Mouse (Mus musculus): ENCODE data around the gene Cd320. TPM values are rescaled to one million over a fixed set of nuclear protein-coding genes. Genes with fewer than 3 reads are reported as not detected.
"Not testable (repeated sequence)": the region's sequence is repeated elsewhere in the genome, so short reads cannot be mapped to it uniquely, and the experiment has no call there.

Gene Cd320
- total RNA-seq, 2 experiments from 2014 or later = 14.1 to 16.5 TPM

GRCm38 (mm10) chr17:33892429-33892828 is 49.5 kb downstream of the Cd320 start:
- DNase-seq (ENCODE audit: low spot score in 2 of 2) = no peak

- DNase-seq (ENCODE audit: low spot score in 2 of 2) = not testable (repeated sequence)
Observed at GRCm38 (mm10) chr17:33893011-33893410, 50.1 kb downstream of the Cd320 start.

DNA sequence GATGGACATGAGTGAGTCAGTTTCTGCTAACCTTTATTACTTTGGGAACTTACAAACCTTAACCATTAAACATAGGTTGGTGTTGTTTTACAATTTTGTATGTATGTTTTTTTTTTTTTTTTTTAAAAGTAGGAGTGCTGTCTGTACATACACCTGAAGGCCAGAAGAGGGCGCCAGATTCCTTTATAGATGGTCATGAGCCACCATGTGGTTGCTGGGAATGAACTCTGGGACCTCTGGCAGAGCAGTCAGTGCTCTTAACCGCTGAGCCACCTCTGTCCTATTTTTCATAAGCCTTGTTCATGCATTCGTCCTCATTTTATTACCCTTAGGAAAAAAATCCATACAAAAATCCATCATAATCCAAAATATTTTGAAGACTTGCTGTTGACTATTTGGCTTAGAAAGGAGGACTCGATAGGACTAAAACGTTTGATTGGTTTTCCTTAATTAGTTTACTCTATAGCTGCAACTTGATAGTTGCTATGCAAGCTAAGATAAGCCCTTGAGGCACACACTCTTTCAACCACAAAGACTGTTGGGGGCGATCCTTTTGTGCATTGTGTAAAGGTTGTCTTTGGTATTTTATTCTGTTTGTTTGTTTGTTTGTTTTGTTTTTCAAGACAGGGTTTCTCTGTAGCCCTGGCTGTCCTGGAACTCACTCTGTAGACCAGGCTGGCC is 54.4 kb downstream of the Cd320 start:
- DNase-seq (ENCODE audit: low spot score in 2 of 2) = no peak

DNA sequence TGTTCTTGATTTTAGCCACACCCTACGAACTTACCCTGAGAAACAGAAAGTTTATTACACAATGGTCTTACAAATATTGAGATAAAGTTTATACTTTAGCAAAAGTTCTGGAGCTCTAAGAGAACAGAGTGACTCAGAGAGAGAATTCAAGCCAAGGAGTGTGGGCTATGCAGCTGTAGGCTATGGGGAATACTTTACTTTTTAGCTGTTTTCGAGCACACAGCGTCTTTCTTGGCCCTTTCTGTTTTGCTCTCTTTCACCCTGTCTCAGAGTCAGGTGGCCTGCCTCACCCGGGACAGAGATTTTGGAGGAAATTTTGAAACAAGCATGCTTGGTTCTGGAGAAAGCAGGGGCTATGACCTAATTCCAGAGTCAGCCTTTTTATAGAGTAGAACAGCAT is 55.3 kb downstream of the Cd320 start:
- DNase-seq (ENCODE audit: low spot score in 2 of 2) = not testable (repeated sequence)

Small RNA genes lying within 50 kb of the gene (microRNA-seq; reads per million reads assigned to microRNA genes)
- gene Gm27740 = not detected

Other genes with a start within 250 kb of the Cd320 start
- gene Zfp414, start 214.0 kb upstream of the Cd320 start, total RNA-seq (2021) = 10 to 100 TPM; 28.2 to 32.7 TPM
- 1 to 10 TPM in 1 of 2 experiments, under 1 TPM in 1; 0.96 to 1.5 TPM for gene Pram1, start 205.0 kb upstream of the Cd320 start, total RNA-seq (2021)
- gene Hnrnpm, start 156.2 kb upstream of the Cd320 start, total RNA-seq (2021) = 100 to 1,000 TPM; 145 to 171 TPM
- gene March2, start 124.4 kb upstream of the Cd320 start, total RNA-seq (2021) = 10 to 100 TPM; 67.5 to 67.8 TPM
- 100 to 1,000 TPM; 194 to 218 TPM for gene Rab11b, start 82.6 kb upstream of the Cd320 start, total RNA-seq (2021)
- 10 to 100 TPM; 22.5 to 43.8 TPM for gene Angptl4, start 61.3 kb upstream of the Cd320 start, total RNA-seq (2021)
- gene Kank3, start 32.6 kb upstream of the Cd320 start, total RNA-seq (2021) = 10 to 100 TPM; 31.6 to 33.4 TPM
- 1,000 to 10,000 TPM; 1,603 to 1,661 TPM for gene Rps28, start 18.5 kb upstream of the Cd320 start, total RNA-seq (2021)
- gene Ndufa7, start 18.5 kb upstream of the Cd320 start, total RNA-seq (2021) = 100 to 1,000 TPM; 292 to 312 TPM
- gene Gm7029, start 30.7 kb downstream of the Cd320 start, total RNA-seq (2021) = not detected
- 10 to 100 TPM; 16.5 to 18.9 TPM for gene Kifc1, start 47.6 kb downstream of the Cd320 start, total RNA-seq (2021)
- gene Platr17, start 62.0 kb downstream of the Cd320 start, total RNA-seq (2021) = not detected
- gene Daxx, start 66.3 kb downstream of the Cd320 start, total RNA-seq (2021) = 10 to 100 TPM; 21.9 to 24.9 TPM
- 10 to 100 TPM; 43.2 to 43.9 TPM for gene Tapbp, start 72.8 kb downstream of the Cd320 start, total RNA-seq (2021)
- gene Zbtb22, start 72.8 kb downstream of the Cd320 start, total RNA-seq (2021) = 10 to 100 TPM; 24.9 to 26.8 TPM
- gene Rgl2, start 86.5 kb downstream of the Cd320 start, total RNA-seq (2021) = 10 to 100 TPM; 43.2 to 48.4 TPM
- 10 to 100 TPM; 73.2 to 74.5 TPM for gene Pfdn6, start 97.3 kb downstream of the Cd320 start, total RNA-seq (2021)
- gene Wdr46, start 97.6 kb downstream of the Cd320 start, total RNA-seq (2021) = 10 to 100 TPM; 18.8 to 20.0 TPM
- 1 to 10 TPM; 3.8 to 4.5 TPM for gene B3galt4, start 108.4 kb downstream of the Cd320 start, total RNA-seq (2021)
- 10 to 100 TPM; 37.4 to 38.6 TPM for gene Vps52, start 112.7 kb downstream of the Cd320 start, total RNA-seq (2021)
- gene Rps18, start 112.9 kb downstream of the Cd320 start, total RNA-seq (2021) = 100 to 1,000 TPM; 863 to 945 TPM
- 10 to 100 TPM; 38.8 to 51.5 TPM for gene H2-K1, start 157.3 kb downstream of the Cd320 start, total RNA-seq (2021)
- 10 to 100 TPM; 19.3 to 20.9 TPM for gene Ring1, start 181.6 kb downstream of the Cd320 start, total RNA-seq (2021)
- gene H2-Ke6, start 185.0 kb downstream of the Cd320 start, total RNA-seq (2021) = 10 to 100 TPM; 60.4 to 61.7 TPM
- gene Slc39a7, start 188.6 kb downstream of the Cd320 start, total RNA-seq (2021) = 100 to 1,000 TPM in 1 of 2 experiments, 10 to 100 TPM in 1; 98.5 to 107 TPM
- 10 to 100 TPM; 43.6 to 49.4 TPM for gene Rxrb, start 188.7 kb downstream of the Cd320 start, total RNA-seq (2021)
- 10 to 100 TPM; 45.4 to 77.3 TPM for gene Col11a2, start 196.3 kb downstream of the Cd320 start, total RNA-seq (2021)
- gene H2-Oa, start 249.2 kb downstream of the Cd320 start, total RNA-seq (2021) = not detected

Measured in gastrocnemius, postnatal 4 days (tissue).